Mouse (Mus musculus) hindbrain, embryonic 16.5 days (tissue): ENCODE measurements at regions not wholly inside any gene's neighbourhood (a gene's known extent, or its start where the extent isn't known, plus 50 kb on each side); places are given as distances from the start of the nearest gene placed in this dataset.

Experiments used
- ATAC-seq: fragments of 200-750 bp; cut with Nextera tagmentation; 2 replicates; pipeline ENCODE4 v1.8.0; 2017; ENCODE audit warnings: moderate TSS enrichment, moderate library complexity
- H3K27ac ChIP-seq: fragments of 300-500 bp; sonication (generic); 2 replicates; pipeline ENCODE4 v1.5.1; 2014; ENCODE audit warnings: low read depth, mild to moderate bottlenecking, control low read depth, low read length, moderate library complexity
- H3K27me3 ChIP-seq: fragments of 300-500 bp; sonication (generic); replicated peaks from 2 replicates; pipeline ENCODE4 v1.6.1; 2014; ENCODE audit warnings: low read length; ENCODE audit not compliant: control insufficient read depth, insufficient read depth
- H3K36me3 ChIP-seq: fragments of 300-500 bp; sonication (generic); 2 replicates; pipeline ENCODE4 v1.6.1; 2014; ENCODE audit warnings: mild to moderate bottlenecking, low read length, moderate library complexity, mixed read lengths; ENCODE audit not compliant: control insufficient read depth, insufficient read depth
- H3K4me1 ChIP-seq: fragments of 300-500 bp; sonication (generic); 2 replicates; pipeline ENCODE4 v1.6.1; 2014; ENCODE audit warnings: low read depth, low read length; ENCODE audit not compliant: control insufficient read depth, insufficient read depth
- H3K4me2 ChIP-seq: fragments of 300-500 bp; sonication (generic); 2 replicates; pipeline ENCODE4 v1.6.1; 2014; ENCODE audit warnings: mild to moderate bottlenecking, low read length, control low read depth, moderate library complexity
- H3K4me3 ChIP-seq: fragments of 300-500 bp; sonication (generic); 2 replicates; pipeline ENCODE4 v1.5.1; 2014; ENCODE audit warnings: mild to moderate bottlenecking, low read length, control low read depth, moderate library complexity
- H3K9ac ChIP-seq: fragments of 300-500 bp; sonication (generic); 2 replicates; pipeline ENCODE4 v1.6.1; 2014; ENCODE audit warnings: low read depth, mild to moderate bottlenecking, control low read depth, low read length, moderate library complexity
- H3K9me3 ChIP-seq: fragments of 300-500 bp; sonication (generic); 2 replicates; pipeline ENCODE4 v1.6.1; 2014; ENCODE audit warnings: mild to moderate bottlenecking, low read length, moderate library complexity; ENCODE audit not compliant: control insufficient read depth
- WGBS: fragments of 180-500 bp; shearing (Covaris S2); extraction: QIAGEN DNeasy Blood & Tissue Kit; methylation state at CpG from one replicate; pipeline ENCODE4 v1.1.7; 2014; 5-methylcytosine and 5-hydroxymethylcytosine counted together

DNA sequence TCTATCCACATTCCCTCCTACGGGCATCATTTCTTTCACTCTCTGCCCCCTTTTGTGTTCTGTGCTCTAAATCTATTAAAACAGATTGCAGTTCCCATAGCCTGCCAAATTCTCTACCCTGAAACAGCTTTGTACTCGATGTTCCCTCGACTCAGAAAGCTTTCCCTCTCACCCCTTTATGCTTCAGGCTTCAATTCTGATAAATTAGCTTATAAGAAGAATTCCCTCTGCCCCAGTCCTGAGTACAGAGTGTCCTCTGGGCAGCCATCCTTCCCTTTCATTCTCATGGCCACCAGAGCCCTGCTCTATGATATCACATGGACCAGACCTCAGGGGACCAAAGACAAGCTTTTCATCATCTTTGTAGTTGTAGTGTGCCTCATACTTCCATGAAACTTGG lies 163.6 kb downstream of the Cartpt start:
- Histone ChIP-seq H3K9me3 (no peaks in the 10 kb centered on the region; the same call in 1 of the 2 replicates), H3K4me2 (no peak overlapping the region), H3K4me1 (no peaks in the 10 kb centered on the region; the same call in 1 of the 2 replicates), H3K36me3 (no peaks in the 10 kb centered on the region), H3K27me3 (no peaks in the 10 kb centered on the region), H3K27ac (no peak overlapping the region), H3K9ac (no peak overlapping the region), H3K4me3 (no peak overlapping the region)
- ATAC-seq, result no peak
- WGBS, result 57% methylated on average over 3 of the region's 3 CpGs

DNA sequence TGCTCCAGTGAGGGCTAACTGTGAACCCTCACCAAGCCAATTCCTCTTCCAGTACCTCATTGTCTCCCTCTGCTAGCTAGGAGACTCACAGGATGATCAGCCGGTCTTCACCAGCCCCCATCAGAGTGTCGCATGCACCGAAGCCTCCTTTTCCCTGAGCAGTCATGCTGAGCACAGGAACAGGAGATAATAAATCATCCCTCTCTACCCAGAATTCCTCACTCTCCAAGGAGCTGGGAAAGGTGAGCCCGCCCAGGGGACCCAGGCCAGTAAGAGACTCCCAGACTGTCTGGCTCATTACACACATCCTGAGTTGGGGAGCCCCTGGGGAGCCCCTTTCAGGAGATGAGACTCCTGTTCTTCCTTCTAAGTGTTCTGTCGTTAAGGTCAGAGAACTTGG lies 171.7 kb downstream of the Cartpt start:
- 44% methylated on average over 5 of the region's 5 CpGs for WGBS
- Histone ChIP-seq H3K9me3 (no peaks in the 10 kb centered on the region), H3K36me3 (no peaks in the 10 kb centered on the region), H3K4me3 (no peak overlapping the region), H3K27me3 (no peaks in the 10 kb centered on the region), H3K4me1 (peaks cover 3% of the 10 kb centered on the region), H3K9ac (no peak overlapping the region), H3K27ac (no peak overlapping the region), H3K4me2 (no peak overlapping the region)
- ATAC-seq, result peak; percentile 63; the same call in 1 of the 2 replicates

DNA sequence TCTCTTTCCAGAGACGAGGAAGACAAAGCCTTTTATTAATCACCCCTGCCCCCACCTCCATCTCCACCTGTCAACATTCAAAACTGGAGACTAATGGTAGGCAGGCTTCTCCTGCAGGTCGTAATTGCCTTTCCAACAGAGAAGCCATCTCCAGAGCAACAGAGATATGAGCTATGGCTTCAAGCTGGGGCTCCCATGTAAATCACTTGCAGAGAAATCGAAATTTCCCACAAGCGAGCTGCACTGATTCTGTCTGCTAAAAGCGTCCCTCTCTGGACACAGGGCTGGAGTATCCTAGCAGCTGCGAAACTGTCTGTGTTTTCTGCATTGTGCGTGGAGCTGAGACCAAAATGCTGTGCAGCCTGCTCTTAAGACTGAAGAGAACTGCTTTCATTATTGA lies 176.6 kb downstream of the Cartpt start:
- Histone ChIP-seq H3K27ac (peak overlapping the region; percentile 25; the same call in 1 of the 2 replicates), H3K9ac (no peak overlapping the region), H3K36me3 (no peaks in the 10 kb centered on the region), H3K9me3 (no peaks in the 10 kb centered on the region), H3K4me1 (peaks cover 9% of the 10 kb centered on the region), H3K4me2 (peak overlapping the region; percentile 17; the same call in 1 of the 2 replicates), H3K4me3 (no peak overlapping the region), H3K27me3 (no peaks in the 10 kb centered on the region)
- 22% methylated on average over 7 of the region's 7 CpGs for WGBS
- ATAC-seq, result peak; percentile 31; the same call in 1 of the 2 replicates

DNA sequence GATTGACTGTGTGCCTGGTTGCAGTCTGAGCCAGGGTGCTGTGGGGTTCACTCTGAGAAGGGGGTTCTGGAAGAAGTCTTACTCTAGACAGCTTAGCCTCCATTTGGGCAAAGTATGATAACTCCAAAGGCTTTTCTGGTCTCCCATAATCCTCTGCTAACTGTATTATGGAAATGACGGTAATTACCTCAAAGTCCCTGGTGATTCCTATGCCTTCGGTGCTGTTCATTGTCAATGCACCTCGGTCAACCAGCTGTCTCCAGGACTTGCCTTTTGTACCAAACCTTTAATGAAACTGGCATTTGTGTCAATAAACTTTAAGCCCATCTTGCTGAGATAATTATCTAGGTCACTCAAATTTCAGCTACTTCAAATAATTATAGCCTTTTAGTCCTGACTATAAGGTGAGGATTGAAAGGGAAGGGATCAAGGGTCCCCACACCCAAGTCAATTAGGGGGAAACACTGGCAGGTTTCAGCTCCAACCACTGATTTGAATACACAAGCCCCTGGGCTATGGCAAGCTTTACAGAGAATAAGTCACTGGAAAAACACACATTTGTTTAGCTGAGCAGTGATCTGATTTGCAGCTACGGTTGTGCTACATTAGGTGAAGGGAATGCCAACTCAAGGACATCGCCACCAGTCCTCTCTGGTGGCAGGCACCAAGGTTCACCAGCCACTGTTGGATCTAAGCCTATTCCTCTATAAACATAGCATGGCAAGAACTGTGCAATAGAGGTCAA lies 177.5 kb downstream of the Cartpt start:
- H3K27ac ChIP-seq, result 0 out of 2 replicates have a peak overlapping the region, but pooled peaks have one; percentile 39

DNA sequence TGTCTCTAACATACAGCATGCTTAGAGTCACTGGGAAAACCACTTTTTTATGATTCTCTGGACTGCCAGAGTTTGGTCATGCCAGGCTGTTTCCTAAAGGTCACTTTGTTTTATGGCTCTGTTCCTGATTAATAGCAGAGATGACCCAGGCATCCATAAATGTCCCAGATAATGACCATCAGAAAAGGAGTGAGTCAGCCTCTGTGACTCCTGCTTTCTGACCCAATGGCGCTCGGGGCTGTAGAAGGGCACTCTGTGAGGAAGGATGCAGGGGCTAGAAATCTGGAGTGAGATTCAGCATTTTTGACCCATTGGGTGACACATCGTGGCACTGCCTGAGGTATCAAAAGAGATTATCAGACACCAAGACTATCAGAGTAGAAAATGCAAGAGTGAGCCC lies 180.3 kb downstream of the Cartpt start:
- no peak overlapping the region for H3K4me2 ChIP-seq
- H3K4me3 ChIP-seq, result no peak overlapping the region
- no peak overlapping the region for H3K9ac ChIP-seq
- no peaks in the 10 kb centered on the region for H3K36me3 ChIP-seq
- no peaks in the 10 kb centered on the region for H3K9me3 ChIP-seq
- H3K4me1 ChIP-seq, result peaks cover 9% of the 10 kb centered on the region
- no peak for ATAC-seq
- H3K27ac ChIP-seq, result no peak overlapping the region
- 88% methylated on average over 3 of the region's 3 CpGs for WGBS
- H3K27me3 ChIP-seq, result no peaks in the 10 kb centered on the region

More for the DNA sequence above, 177.5 kb downstream of the Cartpt start:
- Histone ChIP-seq H3K4me3 (no peak overlapping the region), H3K9ac (no peak overlapping the region), H3K27me3 (no peaks in the 10 kb centered on the region), H3K9me3 (no peaks in the 10 kb centered on the region), H3K4me1 (peaks cover 9% of the 10 kb centered on the region), H3K4me2 (no peak overlapping the region), H3K36me3 (no peaks in the 10 kb centered on the region)
- no peak for ATAC-seq
- WGBS, result 40% methylated on average over 5 of the region's 5 CpGs

DNA sequence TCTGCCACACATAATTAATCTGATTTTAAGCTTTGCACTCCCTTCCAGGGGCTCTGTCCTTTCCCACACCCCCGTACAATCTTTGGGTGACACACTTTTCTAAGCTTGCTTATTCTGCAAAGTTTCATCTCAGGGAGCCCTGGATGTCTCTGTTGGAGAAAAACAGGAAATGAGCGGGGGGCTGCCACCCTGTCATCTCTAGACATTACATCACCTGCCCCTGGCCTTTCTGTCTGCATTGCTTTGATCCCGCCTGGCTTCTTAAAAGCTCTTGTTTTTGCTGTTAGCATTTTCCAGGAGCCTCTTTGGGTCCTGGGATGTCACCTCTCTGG lies 180.2 kb upstream of the Map1b start:
- H3K9me3 ChIP-seq, result no peaks in the 10 kb centered on the region
- H3K27ac ChIP-seq, result no peak overlapping the region
- no peak for ATAC-seq
- H3K4me2 ChIP-seq, result no peak overlapping the region
- no peaks in the 10 kb centered on the region for H3K27me3 ChIP-seq
- no peaks in the 10 kb centered on the region for H3K36me3 ChIP-seq
- WGBS, result 54% methylated on average over 3 of the region's 3 CpGs
- H3K9ac ChIP-seq, result no peak overlapping the region
- no peak overlapping the region for H3K4me3 ChIP-seq
- H3K4me1 ChIP-seq, result no peaks in the 10 kb centered on the region; the same call in 1 of the 2 replicates

DNA sequence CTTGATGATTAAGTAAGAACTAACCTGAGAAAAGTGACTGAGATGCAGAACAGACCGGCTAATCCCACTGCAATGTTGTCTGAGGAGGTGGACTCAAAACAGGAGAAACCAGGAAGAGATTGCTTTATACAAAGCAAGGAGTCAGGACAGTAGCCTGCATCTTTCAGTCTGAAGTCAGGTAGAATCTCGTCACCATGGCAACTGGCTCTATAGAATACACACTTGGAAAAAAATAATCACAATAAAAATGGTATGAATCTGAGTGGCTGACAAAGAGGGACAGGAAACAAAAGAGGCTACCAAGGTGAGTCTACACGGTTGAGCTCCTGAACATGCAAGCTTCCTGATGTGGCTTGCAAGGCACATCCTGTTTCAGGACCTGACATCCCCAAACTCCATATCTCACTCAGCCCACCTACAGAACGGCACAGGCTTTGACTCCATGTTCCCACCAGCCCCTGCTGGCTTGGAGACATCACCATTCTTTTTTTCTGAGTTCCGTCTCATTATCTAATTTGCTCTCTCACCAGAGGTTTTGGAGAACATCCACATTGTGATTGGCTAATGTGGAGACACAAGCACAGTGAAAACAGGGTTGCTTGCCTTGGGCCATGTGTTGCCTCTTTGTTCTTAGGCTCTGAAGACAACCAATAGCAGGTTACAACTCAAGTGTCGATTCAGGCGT lies 179.7 kb upstream of the Map1b start:
- no peaks in the 10 kb centered on the region; the same call in 1 of the 2 replicates for H3K4me1 ChIP-seq
- H3K27ac ChIP-seq, result no peak overlapping the region
- peaks cover 2% of the 10 kb centered on the region; the same call in 1 of the 2 replicates for H3K9me3 ChIP-seq
- H3K36me3 ChIP-seq, result no peaks in the 10 kb centered on the region
- 61% methylated on average over 7 of the region's 7 CpGs for WGBS
- H3K4me2 ChIP-seq, result no peak overlapping the region
- H3K9ac ChIP-seq, result no peak overlapping the region
- peak; percentile 60 for ATAC-seq
- H3K27me3 ChIP-seq, result no peaks in the 10 kb centered on the region
- H3K4me3 ChIP-seq, result no peak overlapping the region

DNA sequence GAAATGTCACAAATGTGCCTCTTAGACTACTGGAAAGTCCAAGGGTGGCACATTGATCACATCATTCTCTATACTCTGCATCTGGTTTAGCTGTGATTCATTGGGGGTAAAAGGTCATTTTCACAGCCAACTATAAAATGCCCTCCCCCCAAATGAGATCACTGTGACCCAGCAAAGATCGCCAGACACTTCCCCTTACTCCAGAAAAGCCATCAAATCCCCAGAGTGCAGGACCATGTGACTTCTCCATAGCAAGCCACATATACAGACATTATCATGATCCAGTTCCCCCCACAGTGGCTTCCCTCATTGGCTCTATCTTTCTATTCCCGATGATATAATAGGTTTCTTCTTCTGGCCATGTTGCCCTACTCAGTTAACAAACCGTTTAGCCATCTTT lies 163.6 kb upstream of the Map1b start:
- Histone ChIP-seq H3K36me3 (no peaks in the 10 kb centered on the region), H3K27ac (no peak overlapping the region), H3K4me2 (no peak overlapping the region), H3K4me1 (peaks cover 3% of the 10 kb centered on the region), H3K9ac (no peak overlapping the region), H3K4me3 (no peak overlapping the region), H3K9me3 (peaks cover 4% of the 10 kb centered on the region), H3K27me3 (no peaks in the 10 kb centered on the region)
- no peak for ATAC-seq
- 77% methylated on average over 3 of the region's 3 CpGs for WGBS

DNA sequence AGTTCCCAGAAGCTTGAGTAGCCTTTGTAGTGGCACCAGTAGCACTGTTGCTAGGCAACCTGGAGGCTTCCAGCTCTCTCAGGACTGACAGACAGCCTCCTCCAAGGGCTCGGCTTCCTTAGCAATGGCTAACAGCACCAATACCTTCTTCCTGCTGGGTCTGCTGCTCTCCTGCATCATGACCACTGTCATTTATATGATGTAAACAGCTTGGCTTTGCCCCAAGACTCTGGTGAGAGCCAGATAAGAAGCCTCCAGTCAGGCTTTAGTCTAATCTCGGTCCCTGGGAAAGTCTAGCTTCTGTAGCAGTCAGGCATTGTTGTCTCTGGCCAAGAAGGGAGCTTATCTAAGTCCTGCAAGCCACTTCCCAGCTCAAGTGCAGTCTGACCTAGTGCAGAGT lies 163.1 kb upstream of the Map1b start:
- Histone ChIP-seq H3K4me3 (no peak overlapping the region), H3K27me3 (no peaks in the 10 kb centered on the region), H3K4me2 (no peak overlapping the region), H3K4me1 (peaks cover 3% of the 10 kb centered on the region), H3K27ac (peak overlapping the region; percentile 34; the same call in 1 of the 2 replicates), H3K36me3 (no peaks in the 10 kb centered on the region), H3K9ac (no peak overlapping the region), H3K9me3 (peaks cover 4% of the 10 kb centered on the region)
- 30% methylated on average over 2 of the region's 2 CpGs for WGBS
- ATAC-seq, result peak; percentile 64
